Mouse (Mus musculus) liver, embryonic 14.5 days (tissue): ENCODE measurements around the gene Fcer1g.

Experiments used
- CTCF ChIP-seq: IDR thresholded peaks from 2 replicates; pipeline ENCODE4 v1.5.1; 2016; ENCODE audit warnings: antibody characterized with exemption, low read depth, control low read depth
- EP300 ChIP-seq: IDR thresholded peaks from 2 replicates; pipeline ENCODE4 v1.6.1; 2016; ENCODE audit warnings: antibody characterized with exemption, low read depth

DNA sequence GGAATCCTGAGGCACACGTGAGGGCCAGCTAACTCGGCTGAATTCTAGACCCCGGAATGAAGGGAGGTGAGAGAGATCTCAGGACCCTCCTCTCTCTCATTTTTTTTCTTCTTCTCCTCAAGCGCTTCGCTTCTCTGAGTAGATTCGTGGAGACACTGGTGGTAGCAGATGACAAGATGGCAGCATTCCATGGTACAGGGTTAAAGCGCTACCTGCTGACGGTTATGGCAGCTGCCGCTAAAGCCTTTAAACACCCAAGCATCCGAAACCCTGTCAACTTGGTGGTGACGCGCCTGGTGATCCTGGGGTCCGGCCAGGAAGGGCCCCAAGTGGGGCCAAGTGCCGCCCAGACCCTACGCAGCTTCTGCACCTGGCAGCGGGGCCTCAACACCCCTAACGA lies 18.2 kb upstream of the Fcer1g start:
- TF ChIP-seq EP300: no peak
- no peak for TF ChIP-seq CTCF
